Mouse (Mus musculus): ENCODE data around the gene Pam.
A peak's percentile ranks its signal among the peaks of the same experiment; 100 is the strongest.

Gene Pam

GRCm38 (mm10) chr1:98079640-98080039 lies 15.8 kb downstream of the Pam start:
- no peak for DNase-seq (ENCODE audit: low spot score)

GRCm38 (mm10) chr1:98078735-98079134 lies 16.7 kb downstream of the Pam start:
- no peak for DNase-seq (ENCODE audit: low spot score)

- no peak for DNase-seq (ENCODE audit: low spot score)
Measured at GRCm38 (mm10) chr1:98073826-98074225, 21.6 kb downstream of the Pam start.

GRCm38 (mm10) chr1:98073127-98073526 lies 22.3 kb downstream of the Pam start:
- no peak for DNase-seq (ENCODE audit: low spot score)

- no peak for DNase-seq (ENCODE audit: low spot score)
Measured at GRCm38 (mm10) chr1:98072045-98072444, 23.4 kb downstream of the Pam start.

- no peak for DNase-seq (ENCODE audit: low spot score)
Measured at GRCm38 (mm10) chr1:98071436-98071835, 24.0 kb downstream of the Pam start.

GRCm38 (mm10) chr1:98070743-98071325 lies 24.6 kb downstream of the Pam start:
- DNase-seq (ENCODE audit: low spot score): no peak

- no peak for DNase-seq (ENCODE audit: low spot score)
Measured at GRCm38 (mm10) chr1:98068177-98068576, 27.3 kb downstream of the Pam start.

- DNase-seq (ENCODE audit: low spot score): no peak
Measured at GRCm38 (mm10) chr1:98062074-98062473, 33.4 kb downstream of the Pam start.

- no peak for DNase-seq (ENCODE audit: low spot score)
Measured at GRCm38 (mm10) chr1:98059401-98059800, 36.0 kb downstream of the Pam start.

GRCm38 (mm10) chr1:98056996-98057945 lies 38.2 kb downstream of the Pam start:
- DNase-seq (ENCODE audit: low spot score): no peak

- no peak for DNase-seq (ENCODE audit: low spot score)
Measured at GRCm38 (mm10) chr1:98056277-98056676, 39.2 kb downstream of the Pam start.

- DNase-seq (ENCODE audit: low spot score): no peak
Measured at GRCm38 (mm10) chr1:98055591-98055990, 39.9 kb downstream of the Pam start.

GRCm38 (mm10) chr1:98053994-98054393 lies 41.5 kb downstream of the Pam start:
- DNase-seq (ENCODE audit: low spot score): no peak

GRCm38 (mm10) chr1:98053447-98053846 lies 42.0 kb downstream of the Pam start:
- DNase-seq (ENCODE audit: low spot score): no peak

GRCm38 (mm10) chr1:98052775-98053174 lies 42.7 kb downstream of the Pam start:
- DNase-seq (ENCODE audit: low spot score): no peak

- no peak for DNase-seq (ENCODE audit: low spot score)
Measured at GRCm38 (mm10) chr1:98051039-98051438, 44.4 kb downstream of the Pam start.

GRCm38 (mm10) chr1:98049756-98050155 lies 45.7 kb downstream of the Pam start:
- no peak for DNase-seq (ENCODE audit: low spot score)

GRCm38 (mm10) chr1:98048218-98048801 lies 47.1 kb downstream of the Pam start:
- DNase-seq (ENCODE audit: low spot score): no peak

- DNase-seq (ENCODE audit: low spot score): peak; percentile 51
Measured at GRCm38 (mm10) chr1:98047284-98048217, 47.9 kb downstream of the Pam start.

GRCm38 (mm10) chr1:98042425-98042824 lies 53.0 kb downstream of the Pam start:
- DNase-seq (ENCODE audit: low spot score): no peak

GRCm38 (mm10) chr1:98038252-98038651 lies 57.2 kb downstream of the Pam start:
- DNase-seq (ENCODE audit: low spot score): no peak
